Mouse (Mus musculus) thymus, postnatal 0 days (tissue): ENCODE measurements at regions not wholly inside any gene's neighbourhood (a gene's known extent, or its start where the extent isn't known, plus 50 kb on each side); places are given as distances from the start of the nearest gene placed in this dataset.

Experiments used
- DNase-seq: peaks from one replicate; pipeline ENCODE4 v3.0.0-alpha.2; 2015; ENCODE audit warnings: low spot score

- DNase-seq: no peak
Measured at GRCm38 (mm10) chr9:113309707-113310574, 398.1 kb downstream of the Pdcd6ip start.

GRCm38 (mm10) chr9:113305761-113306160 lies 402.3 kb downstream of the Pdcd6ip start:
- no peak for DNase-seq

GRCm38 (mm10) chr9:113302429-113302828 lies 405.6 kb downstream of the Pdcd6ip start:
- no peak for DNase-seq

- no peak for DNase-seq
Measured at GRCm38 (mm10) chr9:113300846-113301245, 407.2 kb downstream of the Pdcd6ip start.

- no peak for DNase-seq
Measured at GRCm38 (mm10) chr9:113299900-113300299, 408.2 kb downstream of the Pdcd6ip start.

- DNase-seq: no peak
Measured at GRCm38 (mm10) chr9:113295850-113296467, 412.1 kb downstream of the Pdcd6ip start.

- no peak for DNase-seq
Measured at GRCm38 (mm10) chr9:113287397-113287796, 420.7 kb downstream of the Pdcd6ip start.

GRCm38 (mm10) chr9:113283244-113283643 lies 424.8 kb downstream of the Pdcd6ip start:
- DNase-seq: no peak

- no peak for DNase-seq
Measured at GRCm38 (mm10) chr9:113270595-113270994, 437.5 kb downstream of the Pdcd6ip start.

GRCm38 (mm10) chr9:113267696-113268095 lies 440.4 kb downstream of the Pdcd6ip start:
- no peak for DNase-seq

- no peak for DNase-seq
Measured at GRCm38 (mm10) chr9:113263636-113264035, 444.4 kb downstream of the Pdcd6ip start.

GRCm38 (mm10) chr9:113260296-113260695 lies 447.8 kb downstream of the Pdcd6ip start:
- DNase-seq: no peak

GRCm38 (mm10) chr9:113258556-113258955 lies 449.5 kb downstream of the Pdcd6ip start:
- DNase-seq: no peak

GRCm38 (mm10) chr9:113248703-113249274 lies 459.3 kb downstream of the Pdcd6ip start:
- DNase-seq: no peak

GRCm38 (mm10) chr9:113247950-113248349 lies 460.1 kb downstream of the Pdcd6ip start:
- DNase-seq: no peak

GRCm38 (mm10) chr9:113243870-113244269 lies 464.2 kb downstream of the Pdcd6ip start:
- no peak for DNase-seq

GRCm38 (mm10) chr9:113233370-113233769 lies 474.7 kb downstream of the Pdcd6ip start:
- DNase-seq: no peak

- DNase-seq: no peak
Measured at GRCm38 (mm10) chr9:113229391-113229790, 478.7 kb downstream of the Pdcd6ip start.

GRCm38 (mm10) chr9:113213930-113214329 lies 494.1 kb downstream of the Pdcd6ip start:
- no peak for DNase-seq

- no peak for DNase-seq
Measured at GRCm38 (mm10) chr9:113212389-113212788, 495.7 kb downstream of the Pdcd6ip start.

GRCm38 (mm10) chr9:113208181-113208580 lies 499.9 kb downstream of the Pdcd6ip start:
- no peak for DNase-seq

GRCm38 (mm10) chr9:113199241-113199640 lies 508.8 kb downstream of the Pdcd6ip start:
- no peak for DNase-seq
